Mouse (Mus musculus): ENCODE data around the gene Plce1. TPM values are rescaled to one million over a fixed set of nuclear protein-coding genes. Genes with fewer than 3 reads are reported as not detected.

Plce1 gene
- polyA plus RNA-seq, 1 experiment from 2014 or later = 0.60 TPM

- Histone ChIP-seq H3K4me1 (ENCODE audit: insufficient read depth) (no peaks in the 10 kb centered on the region), H3K9me3 (ENCODE audit: low read length) (no peaks in the 10 kb centered on the region), H3K9ac (replicated peaks) (no peak overlapping the region), H3K36me3 (replicated peaks; ENCODE audit: insufficient read depth, low read length) (no peaks in the 10 kb centered on the region), H3K4me2 (ENCODE audit: low read depth, low read length) (no peak overlapping the region), H3K4me3 (ENCODE audit: low read depth, low read length) (no peak overlapping the region), H3K27ac (ENCODE audit: low read depth) (no peak overlapping the region), H3K27me3 (ENCODE audit: insufficient read depth, low read length) (no peaks in the 10 kb centered on the region)
- DNase-seq (no peak), ATAC-seq (no peak)
- WGBS (ENCODE audit: insufficient replicate concordance) = 85% methylated on average over 4 of the region's 4 CpGs
- TF ChIP-seq EP300 (IDR thresholded peaks at IDR 0.05; ENCODE audit: low read depth) (no peak), CTCF (IDR thresholded peaks at IDR 0.05; ENCODE audit: low read depth) (no peak)
Observed at GRCm38 (mm10) chr19:38679520-38679919, 198.6 kb downstream of the Plce1 start.

DNA sequence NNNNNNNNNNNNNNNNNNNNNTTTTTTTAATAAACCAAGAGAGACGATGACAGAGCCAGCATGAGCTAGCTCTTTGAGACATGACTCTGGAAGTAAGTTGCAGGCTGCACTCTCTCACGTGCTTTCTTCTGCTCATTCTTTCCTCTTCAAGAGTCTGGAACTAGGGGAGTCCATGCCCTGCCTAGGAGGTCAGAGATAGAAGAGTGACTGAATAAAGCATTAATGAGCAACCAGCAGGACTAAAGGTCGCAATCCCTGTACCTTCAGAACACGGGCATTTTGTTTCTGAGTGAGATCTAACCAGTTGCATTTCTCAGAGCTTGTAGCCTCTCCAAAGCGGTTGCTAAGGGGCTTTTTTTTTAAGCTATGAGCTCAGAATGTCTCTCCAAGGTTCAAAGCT, 206.4 kb downstream of the Plce1 start:
- no peaks in the 10 kb centered on the region for H3K36me3 ChIP-seq (replicated peaks; ENCODE audit: insufficient read depth, low read length)
- H3K27ac ChIP-seq (ENCODE audit: low read depth) = no peak overlapping the region
- TF ChIP-seq CTCF (IDR thresholded peaks at IDR 0.05; ENCODE audit: low read depth) (no peak), EP300 (IDR thresholded peaks at IDR 0.05; ENCODE audit: low read depth) (no peak)
- no peaks in the 10 kb centered on the region for H3K27me3 ChIP-seq (ENCODE audit: insufficient read depth, low read length)
- H3K4me3 ChIP-seq (ENCODE audit: low read depth, low read length) = no peak overlapping the region
- H3K4me2 ChIP-seq (ENCODE audit: low read depth, low read length) = no peak overlapping the region
- 59% methylated on average over 5 of the region's 5 CpGs for WGBS (ENCODE audit: insufficient replicate concordance)
- ATAC-seq (no peak), DNase-seq (no peak)
- no peak overlapping the region for H3K9ac ChIP-seq (replicated peaks)
- H3K9me3 ChIP-seq (ENCODE audit: low read length) = no peaks in the 10 kb centered on the region
- H3K4me1 ChIP-seq (ENCODE audit: insufficient read depth) = no peaks in the 10 kb centered on the region

DNA sequence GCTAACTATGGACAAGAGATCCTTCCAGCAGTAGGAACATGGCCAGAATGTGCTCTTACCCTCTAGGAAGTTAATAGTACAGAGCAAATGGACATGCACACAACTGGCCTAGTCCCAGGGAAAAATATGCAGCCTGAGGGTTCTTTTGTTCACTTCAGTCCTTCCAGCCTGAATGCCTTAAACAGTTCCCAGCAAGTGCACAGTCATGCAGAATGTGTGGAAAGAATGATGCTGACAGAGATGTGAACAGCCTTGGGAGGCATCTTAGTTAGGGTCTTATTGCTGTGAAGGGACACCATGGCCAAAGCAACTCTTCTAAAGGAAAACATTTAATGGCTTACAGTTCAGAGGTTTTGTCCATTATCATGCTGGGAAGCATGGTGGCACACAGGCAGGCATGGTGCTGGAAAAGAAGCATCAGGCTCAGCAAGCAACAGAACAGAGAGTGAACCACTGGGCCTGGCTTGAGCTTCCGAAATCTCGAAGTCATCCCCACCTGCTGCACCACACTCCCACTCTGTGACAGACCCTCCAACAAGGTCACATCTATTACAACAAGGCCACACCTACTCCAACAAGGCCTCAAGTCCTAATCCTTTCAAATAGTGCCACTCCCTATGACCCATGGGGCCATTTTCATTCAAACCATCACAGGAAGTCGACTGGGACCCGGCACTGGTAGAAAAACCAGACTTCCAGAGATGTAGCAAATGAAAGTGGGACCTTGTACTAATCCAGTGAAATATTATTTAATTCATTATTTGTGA, 208.0 kb downstream of the Plce1 start:
- no peaks in the 10 kb centered on the region for H3K27me3 ChIP-seq (ENCODE audit: insufficient read depth, low read length)
- no peak overlapping the region for H3K9ac ChIP-seq (replicated peaks)
- ATAC-seq (no peak), DNase-seq (no peak)
- 68% methylated on average over 4 of the region's 4 CpGs for WGBS (ENCODE audit: insufficient replicate concordance)
- no peak overlapping the region for H3K4me3 ChIP-seq (ENCODE audit: low read depth, low read length)
- TF ChIP-seq CTCF (IDR thresholded peaks at IDR 0.05; ENCODE audit: low read depth) (no peak), EP300 (IDR thresholded peaks at IDR 0.05; ENCODE audit: low read depth) (no peak)
- no peak overlapping the region for H3K4me2 ChIP-seq (ENCODE audit: low read depth, low read length)
- H3K27ac ChIP-seq (ENCODE audit: low read depth) = no peak overlapping the region
- no peaks in the 10 kb centered on the region for H3K4me1 ChIP-seq (ENCODE audit: insufficient read depth)
- H3K36me3 ChIP-seq (replicated peaks; ENCODE audit: insufficient read depth, low read length) = no peaks in the 10 kb centered on the region
- no peaks in the 10 kb centered on the region for H3K9me3 ChIP-seq (ENCODE audit: low read length)

DNA sequence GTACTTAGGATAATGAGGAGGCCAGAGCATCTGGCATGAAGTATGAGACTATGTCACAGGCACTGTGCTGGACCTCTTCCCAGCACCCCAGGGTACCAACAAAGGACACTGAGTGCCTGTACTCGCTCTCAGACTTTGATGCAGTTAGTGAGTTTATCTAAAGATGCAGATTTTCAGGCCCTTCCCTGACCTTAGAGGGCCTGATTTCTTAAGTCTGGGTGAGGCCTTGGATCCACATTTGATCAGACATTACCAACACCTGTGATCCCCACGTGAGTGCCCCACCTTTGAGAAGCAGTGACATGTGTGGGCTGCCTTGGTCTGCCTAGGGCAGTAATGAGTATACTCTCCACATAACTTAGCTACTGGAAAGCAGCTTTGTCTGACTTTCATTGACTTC, 209.4 kb downstream of the Plce1 start:
- 57% methylated on average over 2 of the region's 2 CpGs for WGBS (ENCODE audit: insufficient replicate concordance)
- Histone ChIP-seq H3K4me2 (ENCODE audit: low read depth, low read length) (no peak overlapping the region), H3K9ac (replicated peaks) (no peak overlapping the region), H3K36me3 (replicated peaks; ENCODE audit: insufficient read depth, low read length) (no peaks in the 10 kb centered on the region), H3K9me3 (ENCODE audit: low read length) (no peaks in the 10 kb centered on the region), H3K4me3 (ENCODE audit: low read depth, low read length) (no peak overlapping the region), H3K27me3 (ENCODE audit: insufficient read depth, low read length) (no peaks in the 10 kb centered on the region), H3K4me1 (ENCODE audit: insufficient read depth) (no peaks in the 10 kb centered on the region), H3K27ac (ENCODE audit: low read depth) (no peak overlapping the region)
- TF ChIP-seq EP300 (IDR thresholded peaks at IDR 0.05; ENCODE audit: low read depth) (no peak), CTCF (IDR thresholded peaks at IDR 0.05; ENCODE audit: low read depth) (no peak)
- DNase-seq (no peak), ATAC-seq (no peak)

DNA sequence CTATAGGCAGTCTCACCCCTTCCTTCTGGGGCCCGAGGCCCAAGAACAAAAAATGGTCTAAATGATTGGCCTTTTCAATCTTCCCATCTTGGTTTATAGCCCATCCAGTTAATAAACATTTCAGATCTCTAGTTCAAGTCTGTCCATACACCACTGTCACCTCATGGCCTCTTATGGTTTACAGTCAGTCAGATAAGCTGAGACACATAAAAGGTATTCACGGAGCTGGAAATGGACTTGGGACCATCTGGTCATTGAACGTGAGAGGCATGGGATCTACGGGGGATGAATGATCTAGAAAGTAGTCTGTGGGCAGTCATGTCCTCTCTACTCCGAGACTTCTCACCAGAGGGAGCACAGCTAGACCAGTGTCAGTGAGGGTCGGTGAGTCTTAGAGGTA, 210.6 kb downstream of the Plce1 start:
- H3K4me1 ChIP-seq (ENCODE audit: insufficient read depth) = no peaks in the 10 kb centered on the region
- DNase-seq (no peak), ATAC-seq (no peak)
- WGBS (ENCODE audit: insufficient replicate concordance) = 81% methylated on average over 6 of the region's 6 CpGs
- no peak overlapping the region for H3K4me2 ChIP-seq (ENCODE audit: low read depth, low read length)
- H3K27ac ChIP-seq (ENCODE audit: low read depth) = no peak overlapping the region
- H3K4me3 ChIP-seq (ENCODE audit: low read depth, low read length) = no peak overlapping the region
- no peaks in the 10 kb centered on the region for H3K27me3 ChIP-seq (ENCODE audit: insufficient read depth, low read length)
- TF ChIP-seq CTCF (IDR thresholded peaks at IDR 0.05; ENCODE audit: low read depth) = no peak
- TF ChIP-seq EP300 (IDR thresholded peaks at IDR 0.05; ENCODE audit: low read depth) = no peak
- no peak overlapping the region for H3K9ac ChIP-seq (replicated peaks)
- H3K9me3 ChIP-seq (ENCODE audit: low read length) = no peaks in the 10 kb centered on the region
- H3K36me3 ChIP-seq (replicated peaks; ENCODE audit: insufficient read depth, low read length) = no peaks in the 10 kb centered on the region

GRCm38 (mm10) chr19:38693331-38693730, 212.4 kb downstream of the Plce1 start:
- H3K4me3 ChIP-seq (ENCODE audit: low read depth, low read length) = no peak overlapping the region
- DNase-seq (no peak), ATAC-seq (no peak)
- TF ChIP-seq CTCF (IDR thresholded peaks at IDR 0.05; ENCODE audit: low read depth) = no peak
- no peak for TF ChIP-seq EP300 (IDR thresholded peaks at IDR 0.05; ENCODE audit: low read depth)
- 56% methylated on average over 2 of the region's 2 CpGs for WGBS (ENCODE audit: insufficient replicate concordance)
- H3K36me3 ChIP-seq (replicated peaks; ENCODE audit: insufficient read depth, low read length) = no peaks in the 10 kb centered on the region
- no peak overlapping the region for H3K9ac ChIP-seq (replicated peaks)
- no peak overlapping the region for H3K27ac ChIP-seq (ENCODE audit: low read depth)
- H3K4me1 ChIP-seq (ENCODE audit: insufficient read depth) = no peaks in the 10 kb centered on the region
- H3K9me3 ChIP-seq (ENCODE audit: low read length) = no peaks in the 10 kb centered on the region
- H3K4me2 ChIP-seq (ENCODE audit: low read depth, low read length) = no peak overlapping the region
- no peaks in the 10 kb centered on the region for H3K27me3 ChIP-seq (ENCODE audit: insufficient read depth, low read length)
